Mouse (Mus musculus): Measurements from ENCODE around the gene Olfr394. TPM values are rescaled to one million over a fixed set of nuclear protein-coding genes. Genes with fewer than 3 reads are reported as not detected.
"Not testable (repeated sequence)": the region's sequence is repeated elsewhere in the genome, so short reads cannot be mapped to it uniquely, and the experiment has no call there.

Olfr394 gene
- polyA plus RNA-seq (2015; fragmentation: Nextera tagmentation; extraction: Ambion mirVana), result not detected in 2 replicates

DNA sequence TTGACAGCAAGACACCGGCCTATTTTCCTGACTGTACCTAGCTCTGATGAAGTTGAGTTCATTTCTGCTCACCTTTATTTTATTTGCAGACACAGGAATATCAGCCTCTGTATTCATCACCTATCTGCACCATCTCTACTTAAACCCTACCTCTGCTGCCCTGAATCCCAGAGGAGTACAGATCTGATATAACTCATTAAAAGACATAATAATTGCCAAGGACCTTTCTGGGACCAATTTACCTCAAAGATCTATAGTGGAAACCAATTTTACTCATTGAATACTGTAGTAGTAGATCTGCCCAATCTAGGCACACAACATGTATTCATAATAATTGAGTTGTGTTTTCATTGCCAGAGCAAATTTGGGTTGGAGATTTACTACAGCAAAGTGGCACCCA lies at the start of gene Olfr394:
Olfr394 (minus strand) TSS at position 101 of the 400 bp plus-strand sequence.
- 93% methylated on average over 1 of the region's 1 CpGs for WGBS

DNA sequence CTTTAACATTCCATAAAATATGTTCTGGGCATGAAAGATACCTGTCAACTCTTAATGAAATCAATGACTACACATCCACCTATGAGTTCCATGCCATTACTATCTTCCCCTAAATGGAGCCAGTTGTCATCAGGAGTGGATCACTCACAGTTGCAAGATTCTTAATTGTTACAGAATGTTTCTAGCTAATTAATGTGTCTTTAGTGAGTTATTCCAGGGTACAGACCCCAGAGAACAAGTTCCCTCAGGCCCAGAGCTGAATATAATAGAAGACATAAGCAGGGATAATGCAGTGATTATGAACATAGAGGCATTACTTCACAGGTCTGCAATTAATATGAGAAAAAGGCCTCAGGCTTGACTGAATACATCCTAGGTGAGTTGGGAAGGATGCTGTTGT lies 45.8 kb upstream of the Olfr394 start, which contains the start of gene Olfr23:
Olfr23 (plus strand) TSS at position 301 of the 400 bp plus-strand sequence.
- H3K36me3 ChIP-seq, result no peaks in the 10 kb centered on the region
- H3K27ac ChIP-seq, result no peak within 1 kb of the TSS
- ATAC-seq (ENCODE audit: insufficient number of reproducible peaks, low FRiP score, low TSS enrichment, low read depth), result no peak
- no peak within 1 kb of the TSS for H3K4me3 ChIP-seq
- H3K27me3 ChIP-seq, result no peaks in the 10 kb centered on the region
- H3K4me2 ChIP-seq, result no peak within 1 kb of the TSS
- H3K4me1 ChIP-seq, result no peaks in the 10 kb centered on the region
- no peak within 1 kb of the TSS for H3K9ac ChIP-seq
- H3K9me3 ChIP-seq, result no peaks in the 10 kb centered on the region

More for the DNA sequence above, at the start of gene Olfr394:
- H3K4me3 ChIP-seq, result no peak within 1 kb of the TSS
- no peak within 1 kb of the TSS for H3K9ac ChIP-seq
- no peak within 1 kb of the TSS for H3K27ac ChIP-seq
- H3K9me3 ChIP-seq, result no peaks in the 10 kb centered on the region
- H3K27me3 ChIP-seq, result no peaks in the 10 kb centered on the region
- no peak for ATAC-seq (ENCODE audit: insufficient number of reproducible peaks, low FRiP score, low TSS enrichment, low read depth)
- no peak within 1 kb of the TSS for H3K4me2 ChIP-seq
- H3K36me3 ChIP-seq, result no peaks in the 10 kb centered on the region
- H3K4me1 ChIP-seq, result no peaks in the 10 kb centered on the region

DNA sequence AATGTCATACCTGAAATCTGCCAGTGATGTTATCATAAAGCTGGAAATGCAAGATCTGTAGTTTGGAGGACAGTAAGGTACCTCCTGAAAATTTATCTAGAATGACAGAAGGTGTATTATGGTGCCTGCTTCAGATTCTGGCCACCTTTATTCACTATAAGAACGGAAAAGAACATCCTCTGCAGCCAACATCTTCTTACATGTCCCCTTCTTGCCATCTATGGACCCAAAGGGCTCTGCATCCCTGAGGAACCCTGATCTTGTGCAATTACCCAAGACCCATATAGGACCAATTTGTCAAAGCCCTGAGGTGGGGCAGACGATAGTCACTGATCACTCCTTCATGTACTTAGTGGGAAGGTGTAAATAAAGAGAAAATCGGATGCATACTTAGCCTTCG lies 18.6 kb upstream of the Olfr394 start, which contains the start of gene Olfr395:
Olfr395 (minus strand) TSS at position 101 of the 400 bp plus-strand sequence.
- not testable (repeated sequence) for H3K27me3 ChIP-seq; H3K4me3 ChIP-seq; H3K9ac ChIP-seq; H3K9me3 ChIP-seq; ATAC-seq (ENCODE audit: insufficient number of reproducible peaks, low FRiP score, low TSS enrichment, low read depth); H3K4me1 ChIP-seq; H3K36me3 ChIP-seq; H3K4me2 ChIP-seq; H3K27ac ChIP-seq
- 76% methylated on average over 4 of the region's 4 CpGs for WGBS

DNA sequence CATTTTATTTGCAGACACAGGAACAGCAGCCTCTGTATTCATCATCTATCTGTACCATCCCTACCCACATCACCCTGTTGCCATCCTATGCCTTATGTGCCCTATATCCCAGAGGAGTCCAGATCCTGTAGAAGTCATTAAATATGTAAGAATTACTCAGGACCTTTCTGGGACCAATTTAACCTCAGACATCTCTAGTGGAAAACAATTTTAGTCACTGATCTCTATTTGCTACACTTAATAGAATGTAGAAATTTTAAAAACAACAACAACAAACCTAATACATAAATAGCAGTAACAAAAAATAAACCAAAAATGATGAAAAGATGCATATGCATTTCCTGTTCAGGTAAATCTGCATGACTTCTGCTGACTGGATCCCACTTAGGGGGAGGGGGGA lies 39.2 kb downstream of the Olfr394 start, which contains the start of gene Olfr393:
Olfr393 (minus strand) TSS at position 101 of the 400 bp plus-strand sequence.
- no peak for ATAC-seq (ENCODE audit: insufficient number of reproducible peaks, low FRiP score, low TSS enrichment, low read depth)
- no peaks in the 10 kb centered on the region for H3K27me3 ChIP-seq
- H3K4me2 ChIP-seq, result no peak within 1 kb of the TSS
- H3K4me1 ChIP-seq, result no peaks in the 10 kb centered on the region
- H3K27ac ChIP-seq, result no peak within 1 kb of the TSS
- H3K9ac ChIP-seq, result no peak within 1 kb of the TSS
- H3K4me3 ChIP-seq, result no peak within 1 kb of the TSS
- no peaks in the 10 kb centered on the region for H3K36me3 ChIP-seq
- no peaks in the 10 kb centered on the region for H3K9me3 ChIP-seq

Other genes with a start within 250 kb of the Olfr394 start
- not detected in 2 replicates for gene Zfp735, start 202.0 kb downstream of the Olfr394 start, polyA plus RNA-seq (2015; fragmentation: Nextera tagmentation; extraction: Ambion mirVana)
- gene Olfr389, start 110.1 kb downstream of the Olfr394 start, polyA plus RNA-seq (2015; fragmentation: Nextera tagmentation; extraction: Ambion mirVana), result not detected in 2 replicates
- not detected in 2 replicates for gene Olfr390, start 107.8 kb downstream of the Olfr394 start, polyA plus RNA-seq (2015; fragmentation: Nextera tagmentation; extraction: Ambion mirVana)
- gene Olfr391-ps, start 87.7 kb downstream of the Olfr394 start, polyA plus RNA-seq (2015; fragmentation: Nextera tagmentation; extraction: Ambion mirVana), result not detected in 2 replicates
- not detected in 2 replicates for gene Olfr392, start 73.7 kb downstream of the Olfr394 start, polyA plus RNA-seq (2015; fragmentation: Nextera tagmentation; extraction: Ambion mirVana)
- gene Olfr393, start 39.3 kb downstream of the Olfr394 start, polyA plus RNA-seq (2015; fragmentation: Nextera tagmentation; extraction: Ambion mirVana), result not detected in 2 replicates
- gene Olfr395, start 18.5 kb upstream of the Olfr394 start, polyA plus RNA-seq (2015; fragmentation: Nextera tagmentation; extraction: Ambion mirVana), result not detected in 2 replicates
- not detected in 2 replicates for gene Olfr23, start 45.9 kb upstream of the Olfr394 start, polyA plus RNA-seq (2015; fragmentation: Nextera tagmentation; extraction: Ambion mirVana)
- gene Olfr397, start 70.0 kb upstream of the Olfr394 start, polyA plus RNA-seq (2015; fragmentation: Nextera tagmentation; extraction: Ambion mirVana), result not detected in 2 replicates
- not detected in 2 replicates for gene Olfr398, start 99.6 kb upstream of the Olfr394 start, polyA plus RNA-seq (2015; fragmentation: Nextera tagmentation; extraction: Ambion mirVana)
- gene Olfr139, start 165.8 kb upstream of the Olfr394 start, polyA plus RNA-seq (2015; fragmentation: Nextera tagmentation; extraction: Ambion mirVana), result not detected in 2 replicates
- gene Olfr399, start 165.8 kb upstream of the Olfr394 start, polyA plus RNA-seq (2015; fragmentation: Nextera tagmentation; extraction: Ambion mirVana), result not detected in 2 replicates
- gene Zfp616, start 179.2 kb upstream of the Olfr394 start, polyA plus RNA-seq (2015; fragmentation: Nextera tagmentation; extraction: Ambion mirVana), result not detected in 2 replicates
- not detected in 2 replicates for gene Olfr401, start 222.9 kb upstream of the Olfr394 start, polyA plus RNA-seq (2015; fragmentation: Nextera tagmentation; extraction: Ambion mirVana)

Measured in limb, embryonic 15.5 days (tissue).